Comparison of ENCODE assay signal across 8 mouse cellular contexts in the genomic region with DNA sequence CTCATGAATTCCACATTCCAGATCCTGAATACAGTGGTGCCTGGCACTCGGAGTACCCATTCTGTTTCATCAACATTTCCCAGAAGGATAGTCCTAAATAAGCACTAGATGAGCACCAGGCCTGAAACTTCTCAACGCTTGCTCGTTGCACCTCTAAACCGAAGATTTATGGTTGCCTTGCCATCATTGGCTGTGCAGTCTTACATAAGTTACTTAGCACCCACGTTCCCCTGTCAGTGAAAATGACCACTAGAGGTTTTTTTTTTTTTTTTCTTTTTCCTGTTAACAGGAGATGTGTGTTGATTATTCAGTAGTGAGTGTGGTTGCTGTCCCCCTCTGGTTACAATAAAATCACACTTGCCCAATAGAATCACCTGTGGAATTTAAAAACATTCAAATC. TPM values are rescaled to one million over a fixed set of nuclear protein-coding genes. Genes with fewer than 3 reads are reported as not detected.
DNase-seq lines count a peak whose midpoint lies in the region; ATAC-seq and TF ChIP-seq lines count a peak whose summit lies in the region.

No protein-coding gene starts in this region.

- H3K9me3 ChIP-seq in intestine, embryonic 14.5 days (ENCODE audit: control insufficient read depth, low read length) = no peaks in the 10 kb centered on the region
- no peaks in the 10 kb centered on the region for H3K9me3 ChIP-seq in midbrain, embryonic 14.5 days (ENCODE audit: control insufficient read depth, low read length)

- no peak for ATAC-seq in intestine, embryonic 14.5 days (replicated peaks; ENCODE audit: low FRiP score, low TSS enrichment, low read depth)
- ATAC-seq in midbrain, embryonic 14.5 days (ENCODE audit: low FRiP score, low TSS enrichment) = no peak
- no peak for ATAC-seq in megakaryocyte-erythroid progenitor cell, adult 5-6 weeks (replicated peaks; ENCODE audit: low FRiP score, low TSS enrichment, poor library complexity, severe bottlenecking)

- H3K36me3 ChIP-seq in intestine, embryonic 14.5 days (ENCODE audit: control insufficient read depth, insufficient read depth, low read length) = no peaks in the 10 kb centered on the region
- no peaks in the 10 kb centered on the region for H3K36me3 ChIP-seq in midbrain, embryonic 14.5 days (ENCODE audit: control insufficient read depth, insufficient read depth, low read length)

- H3K9ac ChIP-seq in intestine, embryonic 14.5 days (ENCODE audit: low read length) = no peak overlapping the region
- H3K9ac ChIP-seq in midbrain, embryonic 14.5 days (replicated peaks; ENCODE audit: low read length) = no peak overlapping the region

- DNase-seq in layer of hippocampus, adult 2 months (ENCODE audit: low spot score in 2 of 2) = no peak
- DNase-seq in layer of hippocampus, postnatal 25 days (ENCODE audit: extremely low spot score in 1 of 2, low spot score in 1 of 2) = no peak
- DNase-seq in intestine, embryonic 14.5 days (ENCODE audit: low spot score) = no peak
- DNase-seq in midbrain, embryonic 14.5 days = peak; percentile 20
- DNase-seq in spleen, adult 12 weeks (ENCODE audit: low spot score) = no peak
- DNase-seq in frontal cortex, postnatal 36 days (ENCODE audit: low spot score in 2 of 2) = no peak

- 39% methylated on average over 5 of the region's 5 CpGs for WGBS in intestine, embryonic 14.5 days
- WGBS in midbrain, embryonic 14.5 days = 79% methylated on average over 5 of the region's 5 CpGs

- H3K27me3 ChIP-seq in intestine, embryonic 14.5 days (replicated peaks; ENCODE audit: control insufficient read depth, insufficient read depth, low read length) = no peaks in the 10 kb centered on the region
- no peaks in the 10 kb centered on the region for H3K27me3 ChIP-seq in midbrain, embryonic 14.5 days (ENCODE audit: control insufficient read depth, insufficient read depth, low read length)

- H3K4me1 ChIP-seq in cortical plate, adult 2 months (ENCODE audit: control insufficient read depth, insufficient read depth, low read length) = no peaks in the 10 kb centered on the region; the same call in 1 of the 2 replicates
- peaks cover 4% of the 10 kb centered on the region for H3K4me1 ChIP-seq in intestine, embryonic 14.5 days (replicated peaks; ENCODE audit: control insufficient read depth, insufficient read depth, low read length)
- H3K4me1 ChIP-seq in midbrain, embryonic 14.5 days (ENCODE audit: control insufficient read depth, insufficient read depth, low read length) = peaks cover 5% of the 10 kb centered on the region; the same call in 1 of the 2 replicates

- no peak; the same call in 1 of the 2 replicates for TF ChIP-seq CTCF in layer of hippocampus, adult 2 months (conservative IDR thresholded peaks at IDR 0.05)
- no peak for TF ChIP-seq CTCF in cortical plate, adult 2 months (IDR thresholded peaks at IDR 0.05; ENCODE audit: extremely low read depth, insufficient read depth, low read length)

- no peak for TF ChIP-seq POLR2A in cortical plate, adult 2 months (IDR thresholded peaks at IDR 0.05; ENCODE audit: extremely low read depth, insufficient read depth, low read length)

- peak overlapping the region; percentile 75 for H3K4me2 ChIP-seq in intestine, embryonic 14.5 days (ENCODE audit: low read length)
- peak overlapping the region; percentile 79 for H3K4me2 ChIP-seq in midbrain, embryonic 14.5 days (ENCODE audit: low read length)

- H3K4me3 ChIP-seq in layer of hippocampus, adult 2 months = peak overlapping the region; percentile 79; the same call in 1 of the 2 replicates
- no peak overlapping the region; the same call in 1 of the 2 replicates for H3K4me3 ChIP-seq in cortical plate, adult 2 months (ENCODE audit: insufficient read depth, low read length)
- H3K4me3 ChIP-seq in intestine, embryonic 14.5 days (ENCODE audit: low read depth, low read length) = peak overlapping the region; percentile 58; the same call in 1 of the 2 replicates
- peak overlapping the region; percentile 62; the same call in 1 of the 2 replicates for H3K4me3 ChIP-seq in midbrain, embryonic 14.5 days (replicated peaks; ENCODE audit: low read depth, low read length)

- H3K27ac ChIP-seq in layer of hippocampus, adult 2 months = peak overlapping the region; percentile 99
- 0 out of 2 replicates have a peak overlapping the region, but pooled peaks have one; percentile 98 for H3K27ac ChIP-seq in cortical plate, adult 2 months (ENCODE audit: insufficient read depth, low read length)
- H3K27ac ChIP-seq in intestine, embryonic 14.5 days (ENCODE audit: low read depth) = no peak overlapping the region; the same call in 1 of the 2 replicates
- H3K27ac ChIP-seq in midbrain, embryonic 14.5 days (replicated peaks; ENCODE audit: low read depth, low read length) = peak overlapping the region; percentile 97; the same call in 1 of the 2 replicates

RNA-seq across cellular contexts. Expression of gene Ispd, which starts 0.4 kb away (rescaled TPM):
- total RNA-seq in layer of hippocampus, adult 2 months (2021) = 10 to 100 TPM; 13.2 to 13.3 TPM
- total RNA-seq in layer of hippocampus, postnatal 25 days (2021) = 10 to 100 TPM; 11.7 to 13.8 TPM
- polyA plus RNA-seq in cortical plate, adult 2 months (2012; rRNA removed) = 4.8 and 5.2 TPM in 2 replicates
- polyA plus RNA-seq in intestine, embryonic 14.5 days (2014; fragmentation: Nextera tagmentation; extraction: Ambion mirVana) = 12.5 and 13.4 TPM in 2 replicates
- 10.7 and 13.1 TPM in 2 replicates for polyA plus RNA-seq in midbrain, embryonic 14.5 days (2014; fragmentation: Nextera tagmentation; extraction: Ambion mirVana)
- total RNA-seq in megakaryocyte-erythroid progenitor cell, adult 5-6 weeks (2014; fragmentation: Nextera tagmentation) = 4.3 and 9.4 TPM in 2 replicates
- total RNA-seq in megakaryocyte-erythroid progenitor cell, adult 5-6 weeks (2017) = 3.8 and 6.2 TPM in 2 replicates

RNA-seq across cellular contexts. Expression of gene D630036H23Rik, which starts 1.2 kb away (rescaled TPM):
- total RNA-seq in layer of hippocampus, adult 2 months (2021) = 1 to 10 TPM; 2.2 to 2.5 TPM
- total RNA-seq in layer of hippocampus, postnatal 25 days (2021) = 1 to 10 TPM; 2.4 TPM
- 1.0 and 1.1 TPM in 2 replicates for polyA plus RNA-seq in cortical plate, adult 2 months (2012; rRNA removed)
- polyA plus RNA-seq in intestine, embryonic 14.5 days (2014; fragmentation: Nextera tagmentation; extraction: Ambion mirVana) = 1.9 and 3.2 TPM in 2 replicates
- polyA plus RNA-seq in midbrain, embryonic 14.5 days (2014; fragmentation: Nextera tagmentation; extraction: Ambion mirVana) = 2.6 and 4.4 TPM in 2 replicates
- 1.9 TPM in 1 of 2 replicates, not detected in the other for total RNA-seq in megakaryocyte-erythroid progenitor cell, adult 5-6 weeks (2014; fragmentation: Nextera tagmentation)
- not detected in 2 replicates for total RNA-seq in megakaryocyte-erythroid progenitor cell, adult 5-6 weeks (2017)
